Mouse (Mus musculus) brain, embryonic 14.5 days (tissue): ENCODE measurements at regions not wholly inside any gene's neighbourhood (a gene's known extent, or its start where the extent isn't known, plus 50 kb on each side); places are given as distances from the start of the nearest gene placed in this dataset.

ENCODE experiments used
- DNase-seq: peaks from one replicate; pipeline ENCODE4 v3.0.0-alpha.2; 2011; ENCODE audit warnings: low read depth
- CTCF ChIP-seq: fragments of 200-500 bp; IDR thresholded peaks from 2 replicates; pipeline ENCODE4 v1.5.1; 2012; ENCODE audit warnings: inconsistent platforms, mild to moderate bottlenecking, moderate library complexity, borderline replicate concordance; ENCODE audit not compliant: insufficient read depth, insufficient read length; ENCODE audit errors: extremely low read depth
- POLR2A ChIP-seq: fragments of 200-500 bp; IDR thresholded peaks from 2 replicates; pipeline ENCODE4 v1.6.1; 2012; ENCODE audit warnings: mild to moderate bottlenecking, inconsistent platforms, borderline replicate concordance; ENCODE audit not compliant: poor library complexity, insufficient read depth, insufficient read length, severe bottlenecking; ENCODE audit errors: extremely low read depth

DNA sequence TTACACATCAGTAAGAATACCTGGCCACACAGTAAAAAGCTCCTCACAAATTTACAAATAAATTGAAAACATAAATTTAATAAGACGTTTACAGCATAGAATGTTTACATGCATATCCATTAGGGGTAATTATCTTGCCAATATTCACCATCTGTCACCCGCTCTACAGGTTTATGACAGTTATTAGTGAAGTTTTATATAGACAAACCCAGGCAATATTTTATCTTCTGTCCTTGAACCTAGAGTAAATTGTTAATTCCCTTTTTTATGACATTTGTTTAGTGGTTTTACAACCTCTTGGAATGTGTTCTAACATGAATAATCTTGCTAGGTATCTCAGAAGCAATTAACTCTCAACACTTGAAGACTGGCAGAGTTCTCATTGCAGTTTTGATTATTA is 6458.7 kb downstream of the 9330182O14Rik start:
- DNase-seq = no peak

DNA sequence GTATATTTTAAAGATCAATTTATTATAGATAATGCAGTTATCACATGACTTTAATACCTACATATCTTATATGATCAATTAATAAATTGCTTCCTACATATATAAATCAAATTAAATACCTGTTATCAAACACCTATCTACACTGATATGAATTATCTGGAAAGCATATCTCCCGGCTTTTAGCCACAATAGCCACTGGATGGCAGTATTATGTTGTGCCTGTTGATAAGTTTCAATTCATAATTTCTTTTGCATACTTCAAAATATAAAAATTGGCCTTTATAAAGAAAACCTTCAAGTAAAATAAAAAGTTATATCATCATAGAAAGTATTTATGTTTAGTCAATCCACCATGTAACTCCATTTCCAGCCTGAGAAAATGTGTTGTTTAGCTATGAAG is 6464.2 kb downstream of the 9330182O14Rik start:
- TF ChIP-seq CTCF (no peak), POLR2A (no peak)
- DNase-seq = peak; percentile 44

More for the DNA sequence above, 6458.7 kb downstream of the 9330182O14Rik start:
- TF ChIP-seq POLR2A = no peak
- TF ChIP-seq CTCF = no peak

DNA sequence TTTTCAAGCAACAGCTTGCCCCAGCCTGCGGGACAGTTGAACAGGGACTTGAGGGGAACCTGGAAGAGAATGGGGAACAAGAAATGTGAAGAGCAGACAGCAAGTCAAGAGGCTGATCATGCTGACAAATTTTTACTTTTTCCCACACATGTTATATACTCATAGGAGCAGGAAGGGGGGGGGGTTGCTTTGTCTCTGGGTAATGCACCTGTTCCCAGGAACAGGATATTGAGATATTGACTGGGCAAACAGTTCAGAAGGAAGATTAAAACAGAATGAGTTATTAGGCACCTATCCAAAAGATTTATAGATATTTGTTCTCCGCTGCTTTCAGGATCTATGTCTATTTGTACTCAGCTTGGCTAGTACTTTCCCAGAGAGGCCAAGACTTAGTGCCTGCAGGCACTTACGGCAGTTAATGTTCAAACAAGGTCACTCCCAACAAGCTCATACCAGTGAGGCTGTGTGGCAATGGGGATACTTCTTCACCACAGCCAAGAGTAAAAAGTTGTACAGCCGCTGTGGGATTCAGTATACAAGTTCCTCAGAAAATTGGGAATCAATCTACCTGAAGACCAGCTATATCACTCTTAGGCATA is 6489.4 kb downstream of the 9330182O14Rik start:
- TF ChIP-seq POLR2A = no peak
- no peak for TF ChIP-seq CTCF
- no peak for DNase-seq

DNA sequence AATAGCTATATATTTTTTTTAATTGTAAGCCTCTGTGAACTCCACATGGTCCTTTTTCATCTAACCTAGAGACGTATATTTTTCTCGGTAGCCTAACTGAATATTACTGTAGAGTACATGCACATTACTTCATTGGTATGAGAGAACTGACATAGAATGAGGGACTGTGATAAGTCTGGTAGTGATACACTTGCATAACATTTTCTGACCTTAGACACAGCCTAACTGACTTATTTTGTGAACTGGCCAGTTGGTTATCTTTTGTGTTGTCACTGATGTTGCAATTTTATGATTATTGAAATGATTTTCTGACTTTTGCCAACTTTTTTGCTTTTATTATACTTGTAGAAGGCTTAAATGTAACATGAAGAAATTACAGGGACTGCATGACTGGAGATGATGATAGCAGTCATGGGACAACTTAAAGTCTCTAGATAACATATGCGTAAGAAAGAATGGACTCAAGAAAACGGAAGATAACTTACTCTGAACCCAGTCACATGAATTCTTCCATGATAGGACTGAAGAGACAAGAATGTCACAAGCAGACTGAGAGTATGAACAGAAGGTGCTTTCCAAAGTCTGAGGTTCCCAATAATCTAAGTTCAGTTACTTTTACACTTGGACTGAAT is 6491.0 kb downstream of the 9330182O14Rik start:
- no peak for DNase-seq
- TF ChIP-seq POLR2A (no peak), CTCF (no peak)
